Mouse (Mus musculus) liver, embryonic 18 days (tissue): ENCODE results near the gene Zfp93. TPM values are rescaled to one million over a fixed set of nuclear protein-coding genes. Genes with fewer than 3 reads are reported as not detected.

ENCODE experiments used
- polyA plus RNA-seq: library from polyadenylated mRNA; depleted of rRNA; stranded (reverse); fragments of >200 nt; gene quantifications from 2 replicates; pipeline ENCODE4 v1.2.3, GENCODE M21; 2012; rRNA removed

The Zfp93 gene
- 0.96 and 1.1 TPM in 2 replicates for polyA plus RNA-seq

GRCm38 (mm10) chr7:24270288-24270672, at the start of gene Zfp93:
TSS of gene Zfp93 (plus strand) at chr7:24270420.

GRCm38 (mm10) chr7:24237040-24237791, 33.0 kb upstream of the Zfp93 start, which contains the start of gene Zfp109:
TSS of gene Zfp109 (minus strand) at chr7:24237560.

GRCm38 (mm10) chr7:24254633-24255474, 15.4 kb upstream of the Zfp93 start, which contains the start of gene Zfp108:
TSS of gene Zfp108 (plus strand) at chr7:24254794.

GRCm38 (mm10) chr7:24300771-24301282, 30.6 kb downstream of the Zfp93 start, which contains the start of gene Zfp61:
TSS of gene Zfp61 (minus strand) at chr7:24301232.

GRCm38 (mm10) chr7:24316567-24317092, 46.4 kb downstream of the Zfp93 start, which contains the start of gene Zfp94:
TSS of gene Zfp94 (minus strand) at chr7:24316666.

Other genes with a start within 250 kb of the Zfp93 start
- not detected in 2 replicates for gene Vmn1r183, start 217.2 kb upstream of the Zfp93 start, polyA plus RNA-seq
- gene Zfp180, start 188.5 kb upstream of the Zfp93 start, polyA plus RNA-seq: 5.7 and 6.0 TPM in 2 replicates
- gene Zfp112, start 158.1 kb upstream of the Zfp93 start, polyA plus RNA-seq: 0.49 and 0.68 TPM in 2 replicates
- 2.6 and 2.7 TPM in 2 replicates for gene Zfp235, start 136.3 kb upstream of the Zfp93 start, polyA plus RNA-seq
- 0.11 and 0.13 TPM in 2 replicates for gene Zfp114, start 95.4 kb upstream of the Zfp93 start, polyA plus RNA-seq
- gene Zfp111, start 59.0 kb upstream of the Zfp93 start, polyA plus RNA-seq: 0.79 and 0.87 TPM in 2 replicates
- gene Zfp109, start 32.9 kb upstream of the Zfp93 start, polyA plus RNA-seq: 1.1 and 1.2 TPM in 2 replicates
- 0.41 and 0.48 TPM in 2 replicates for gene Zfp108, start 15.6 kb upstream of the Zfp93 start, polyA plus RNA-seq
- 1.8 and 1.9 TPM in 2 replicates for gene Zfp61, start 30.8 kb downstream of the Zfp93 start, polyA plus RNA-seq
- 1.8 and 1.9 TPM in 2 replicates for gene Zfp94, start 46.2 kb downstream of the Zfp93 start, polyA plus RNA-seq
- gene Tescl, start 63.5 kb downstream of the Zfp93 start, polyA plus RNA-seq: 0.04 and 0.06 TPM in 2 replicates
- gene Lypd5, start 78.8 kb downstream of the Zfp93 start, polyA plus RNA-seq: not detected in 2 replicates
- gene Kcnn4, start 99.8 kb downstream of the Zfp93 start, polyA plus RNA-seq: 42.8 and 43.8 TPM in 2 replicates
- 13.1 and 17.8 TPM in 2 replicates for gene Smg9, start 129.2 kb downstream of the Zfp93 start, polyA plus RNA-seq
- gene Irgc1, start 181.9 kb downstream of the Zfp93 start, polyA plus RNA-seq: 0.03 and 0.04 TPM in 2 replicates
- 11.9 and 15.2 TPM in 2 replicates for gene Plaur, start 192.1 kb downstream of the Zfp93 start, polyA plus RNA-seq
- gene Cadm4, start 211.6 kb downstream of the Zfp93 start, polyA plus RNA-seq: 0.46 and 0.55 TPM in 2 replicates
- gene Zfp428, start 236.6 kb downstream of the Zfp93 start, polyA plus RNA-seq: 2.6 and 3.1 TPM in 2 replicates
- not detected in 2 replicates for gene AC161166.1, start 242.0 kb downstream of the Zfp93 start, polyA plus RNA-seq